Mouse (Mus musculus) Patski (cell line): ENCODE measurements at regions not wholly inside any gene's neighbourhood (a gene's known extent, or its start where the extent isn't known, plus 50 kb on each side); places are given as distances from the start of the nearest gene placed in this dataset.
"Not testable (repeated sequence)": the region's sequence is repeated elsewhere in the genome, so short reads cannot be mapped to it uniquely, and the experiment has no call there.

Source experiments
- ATAC-seq: fragments of 100-300 bp; one replicate; pipeline ENCODE4 v1.8.0; 2021
- CTCF ChIA-PET: fragments of 350-600 bp; sonication (Branson Sonifier 250); formaldehyde crosslinking; loops from one replicate; lab custom pipeline; 2022; ENCODE audit warnings: inconsistent platforms; lab: Charles Lee
- POLR2A ChIA-PET: fragments of 350-600 bp; sonication (Branson Sonifier 250); formaldehyde crosslinking; loops from one replicate; lab custom pipeline; 2022; ENCODE audit warnings: antibody characterized with exemption, inconsistent platforms; lab: Charles Lee
- DNase-seq: peaks from one replicate; pipeline ENCODE4 v3.0.0-alpha.2; 2011; ENCODE audit warnings: low read depth, low spot score
- H3K27me3 ChIP-seq: fragments of 371-371 bp; one replicate; pipeline ENCODE4 v1.5.1; 2021
- CTCF ChIP-seq: fragments of 100-300 bp; IDR thresholded peaks from one replicate; pipeline ENCODE4 v1.5.1; 2021
- in situ Hi-C: fragments of 300-500 bp; cut with MboI; formaldehyde crosslinking; loops from 3 replicates; pipeline ENCODE4 v1.11.1; 2018; ENCODE audit warnings: low pct_unique_long_range_greater_than_20kb, mixed read lengths

DNA sequence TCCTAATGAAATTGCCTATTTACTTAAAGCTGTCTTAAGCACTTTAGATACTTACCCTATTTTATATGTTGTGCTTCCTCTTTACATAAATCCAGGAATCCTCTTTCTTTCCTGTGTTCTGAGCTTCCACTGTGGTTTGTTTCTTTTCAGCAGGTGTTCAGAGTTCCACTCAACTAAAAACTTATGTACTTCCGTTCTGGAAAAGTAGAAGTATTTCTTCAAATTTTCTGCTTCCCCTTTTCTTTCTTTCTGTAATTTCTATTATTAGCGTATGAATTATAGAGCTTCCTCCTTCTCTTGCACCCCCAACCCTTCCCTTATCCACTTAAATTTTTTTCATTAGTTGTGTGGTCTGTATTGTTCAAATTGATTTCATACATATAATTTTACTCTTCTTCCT is 165.8 kb upstream of the Nudt12 start:
- ATAC-seq (no peak), DNase-seq (no peak)
- ChIA-PET CTCF (no interaction called here), POLR2A (no interaction called here)
- in situ Hi-C loops = no loop called here
- TF ChIP-seq CTCF = no peak
- H3K27me3 ChIP-seq = no peaks in the 10 kb centered on the region

GRCm38 (mm10) chr17:59156345-59156744 is 143.2 kb upstream of the Nudt12 start:
- CTCF ChIA-PET = no interaction called here

DNA sequence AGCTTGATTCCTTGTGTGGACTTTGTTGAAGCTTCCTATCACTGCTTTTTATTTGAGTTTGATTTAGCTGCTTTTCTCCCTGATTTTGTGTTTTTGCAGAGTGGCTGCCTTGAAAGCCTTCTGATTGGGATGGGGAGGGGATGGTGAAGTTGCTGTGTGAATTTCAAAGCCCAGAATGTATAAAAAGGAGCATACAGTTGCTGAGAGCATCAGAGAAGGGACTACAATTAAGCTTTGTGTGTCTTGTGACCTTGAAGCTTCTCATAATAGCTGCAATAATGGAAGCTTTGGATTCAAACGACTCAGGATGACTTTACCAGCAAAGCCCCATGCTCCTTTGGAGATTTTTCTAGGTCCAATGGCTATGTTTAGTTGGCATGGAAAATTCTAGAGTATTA is 130.6 kb upstream of the Nudt12 start:
- H3K27me3 ChIP-seq = peaks cover 3% of the 10 kb centered on the region
- ATAC-seq = no peak
- TF ChIP-seq CTCF = no peak
- CTCF ChIA-PET = interaction anchor here (1.1 to 2.1 kb wide), 2 partner anchors 9 to 63 kb away, joined by 3 to 6 read pairs; no protein-coding TSS in a partner anchor
- in situ Hi-C loops = no loop called here
- DNase-seq = no peak
- POLR2A ChIA-PET = no interaction called here

More at GRCm38 (mm10) chr17:59156345-59156744, 143.2 kb upstream of the Nudt12 start:
- DNase-seq (no peak), ATAC-seq (no peak)
- TF ChIP-seq CTCF = peak; percentile 61
- H3K27me3 ChIP-seq = no peaks in the 10 kb centered on the region
- POLR2A ChIA-PET = no interaction called here
- in situ Hi-C loops = no loop called here

DNA sequence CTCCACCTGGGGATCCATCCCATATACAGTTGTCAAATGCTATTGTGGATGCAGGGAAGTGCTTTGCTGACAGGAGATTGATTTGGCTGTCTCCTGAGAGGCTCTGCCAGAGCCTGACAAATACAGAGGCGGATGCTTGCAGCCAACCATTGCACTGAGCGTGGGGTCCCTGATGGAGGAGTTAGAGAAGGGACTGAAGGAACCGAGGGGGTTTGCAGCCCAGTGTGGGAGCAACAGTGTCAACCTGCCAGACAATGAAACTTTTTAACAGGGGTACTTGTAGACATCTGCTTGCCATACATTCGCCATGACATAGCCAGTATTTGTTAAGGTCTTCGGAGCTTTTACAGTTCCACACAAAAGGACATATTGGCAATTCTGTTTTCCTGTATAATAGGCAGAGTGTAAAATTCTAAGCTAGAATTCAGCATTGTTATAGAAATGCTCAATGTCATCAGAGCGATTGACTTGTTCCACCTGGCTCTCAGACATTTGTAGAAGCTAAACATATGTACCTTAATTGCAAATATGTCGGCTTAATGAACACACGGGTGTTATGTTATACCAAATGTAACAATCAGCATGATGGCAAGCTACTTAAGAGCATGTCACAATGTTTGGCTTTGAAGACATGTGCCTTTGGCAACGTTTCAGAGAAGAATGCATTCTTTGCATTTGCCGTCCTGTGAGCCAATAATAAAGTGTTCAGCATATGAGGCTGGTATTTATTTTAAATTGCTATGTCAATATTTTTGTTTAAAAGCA is 130.0 kb upstream of the Nudt12 start:
- ChIA-PET CTCF (interaction anchor here (1.1 to 2.1 kb wide), 2 partner anchors 9 to 63 kb away, joined by 3 to 6 read pairs; no protein-coding TSS in a partner anchor), POLR2A (no interaction called here)
- in situ Hi-C loops = no loop called here
- H3K27me3 ChIP-seq = peaks cover 3% of the 10 kb centered on the region
- DNase-seq = no peak
- no peak for TF ChIP-seq CTCF
- ATAC-seq = no peak

GRCm38 (mm10) chr17:59138791-59139190 is 125.6 kb upstream of the Nudt12 start:
- H3K27me3 ChIP-seq = peaks cover 3% of the 10 kb centered on the region
- no peak for TF ChIP-seq CTCF
- in situ Hi-C loops = no loop called here
- peak; percentile 57 for ATAC-seq
- ChIA-PET CTCF (no interaction called here), POLR2A (no interaction called here)
- peak; percentile 4 for DNase-seq

DNA sequence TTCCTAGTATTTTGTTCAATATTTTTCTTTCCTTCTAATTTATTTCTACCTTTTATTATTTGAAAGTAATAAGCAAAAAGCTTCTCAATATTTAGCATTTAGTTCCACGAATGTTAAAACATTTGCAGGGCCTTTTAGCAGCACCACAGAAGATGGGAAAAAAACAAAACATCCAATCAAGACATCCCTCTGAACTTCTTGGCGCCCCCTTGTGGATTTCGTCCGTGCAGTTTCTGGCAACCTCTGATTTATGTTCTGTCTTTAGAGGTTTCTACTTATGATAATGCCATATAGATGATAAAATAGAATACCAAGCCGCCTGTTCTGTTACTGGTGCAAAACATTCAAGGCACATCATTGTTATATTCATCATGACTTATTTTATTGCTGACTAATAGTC is 86.2 kb upstream of the Nudt12 start:
- POLR2A ChIA-PET = no interaction called here
- DNase-seq = no peak
- CTCF ChIA-PET = interaction anchor here (1.1 kb wide), 1 partner anchor 9 kb away, joined by 3 read pairs; no protein-coding TSS in a partner anchor

GRCm38 (mm10) chr17:59076846-59077245 is 63.7 kb upstream of the Nudt12 start:
- in situ Hi-C loops, H3K27me3 ChIP-seq, POLR2A ChIA-PET, DNase-seq: not testable (repeated sequence)
- ATAC-seq = peak; percentile 92
- CTCF ChIA-PET = interaction anchor here (1.3 kb wide), 1 partner anchor 22 kb away, joined by 3 read pairs; no protein-coding TSS in a partner anchor

More for the DNA sequence above, 86.2 kb upstream of the Nudt12 start:
- H3K27me3 ChIP-seq = no peaks in the 10 kb centered on the region
- peak; percentile 69 for TF ChIP-seq CTCF
- ATAC-seq = no peak
- in situ Hi-C loops = no loop called here

GRCm38 (mm10) chr17:59076361-59076760 is 63.2 kb upstream of the Nudt12 start:
- CTCF ChIA-PET = interaction anchor here (1.3 kb wide), 1 partner anchor 21 kb away, joined by 3 read pairs; no protein-coding TSS in a partner anchor
- H3K27me3 ChIP-seq, DNase-seq, POLR2A ChIA-PET, in situ Hi-C loops: not testable (repeated sequence)
- ATAC-seq = peak; percentile 91
